Mouse (Mus musculus) liver, embryonic 16.5 days (tissue): Measurements from ENCODE around the gene Trhde. TPM values are rescaled to one million over a fixed set of nuclear protein-coding genes. Genes with fewer than 3 reads are reported as not detected.

Experiments
- ATAC-seq: fragments of 200-750 bp; cut with Nextera tagmentation; 2 replicates; pipeline ENCODE4 v1.8.0; 2017; ENCODE audit warnings: low read depth, mild to moderate bottlenecking, moderate number of reproducible peaks, moderate library complexity
- H3K27ac ChIP-seq: fragments of 300-500 bp; sonication (generic); 2 replicates; pipeline ENCODE4 v1.5.1; 2014; ENCODE audit warnings: mild to moderate bottlenecking, low read length
- H3K27me3 ChIP-seq: fragments of 300-500 bp; sonication (generic); 2 replicates; pipeline ENCODE4 v1.6.1; 2014; ENCODE audit warnings: low read depth, low read length, mixed read lengths; ENCODE audit not compliant: control insufficient read depth, insufficient read depth
- H3K36me3 ChIP-seq: fragments of 300-500 bp; sonication (generic); 2 replicates; pipeline ENCODE4 v1.6.1; 2014; ENCODE audit warnings: mild to moderate bottlenecking; ENCODE audit not compliant: control insufficient read depth, insufficient read depth
- H3K4me1 ChIP-seq: fragments of 300-500 bp; sonication (generic); 2 replicates; pipeline ENCODE4 v1.6.1; 2014; ENCODE audit warnings: low read depth, low read length, mixed read lengths; ENCODE audit not compliant: control insufficient read depth
- H3K4me2 ChIP-seq: fragments of 300-500 bp; sonication (generic); 2 replicates; pipeline ENCODE4 v1.6.1; 2014; ENCODE audit warnings: low read depth, low read length, mixed read lengths
- H3K4me3 ChIP-seq: fragments of 300-500 bp; sonication (generic); 2 replicates; pipeline ENCODE4 v1.5.1; 2014; ENCODE audit warnings: low read depth, mild to moderate bottlenecking, low read length
- H3K9ac ChIP-seq: fragments of 300-500 bp; sonication (generic); 2 replicates; pipeline ENCODE4 v1.6.1; 2014; ENCODE audit warnings: low read depth, low read length
- H3K9me3 ChIP-seq: fragments of 300-500 bp; sonication (generic); replicated peaks from 2 replicates; pipeline ENCODE4 v1.6.1; 2016; ENCODE audit warnings: low read length; ENCODE audit not compliant: control insufficient read depth
- WGBS: fragments of 180-500 bp; shearing (Covaris S2); extraction: QIAGEN DNeasy Blood & Tissue Kit; methylation state at CpG from one replicate; pipeline ENCODE4 v1.1.7; 2014; ENCODE audit not compliant: insufficient replicate concordance; 5-methylcytosine and 5-hydroxymethylcytosine counted together
- polyA plus RNA-seq: library from polyadenylated mRNA; unstranded; fragments of >200 nt; fragmentation: Nextera tagmentation; extraction: Ambion mirVana; gene quantifications from 2 replicates; pipeline ENCODE4 v1.2.1, GENCODE M21; 2015

The Trhde gene
- polyA plus RNA-seq, 1 experiment from 2014 or later = not detected

- ATAC-seq = no peak
- WGBS = 55% methylated on average over 6 of the region's 6 CpGs
Measured at GRCm38 (mm10) chr10:114671791-114672415, 130.2 kb downstream of the Trhde start.

GRCm38 (mm10) chr10:114593046-114593445, 209.1 kb downstream of the Trhde start:
- Histone ChIP-seq H3K9me3 (no peaks in the 10 kb centered on the region), H3K27ac (no peak overlapping the region), H3K9ac (no peak overlapping the region), H3K4me3 (no peak overlapping the region), H3K4me1 (no peaks in the 10 kb centered on the region), H3K36me3 (no peaks in the 10 kb centered on the region), H3K27me3 (no peaks in the 10 kb centered on the region), H3K4me2 (no peak overlapping the region)
- WGBS = 57% methylated on average over 3 of the region's 3 CpGs
- ATAC-seq = no peak

More at GRCm38 (mm10) chr10:114671791-114672415, 130.2 kb downstream of the Trhde start:
- Histone ChIP-seq H3K27me3 (no peaks in the 10 kb centered on the region), H3K4me1 (no peaks in the 10 kb centered on the region), H3K4me2 (no peak overlapping the region), H3K36me3 (no peaks in the 10 kb centered on the region), H3K4me3 (no peak overlapping the region), H3K9ac (no peak overlapping the region), H3K9me3 (no peaks in the 10 kb centered on the region), H3K27ac (no peak overlapping the region)

GRCm38 (mm10) chr10:114578926-114579325, 223.2 kb downstream of the Trhde start:
- no peaks in the 10 kb centered on the region for H3K36me3 ChIP-seq
- no peaks in the 10 kb centered on the region for H3K4me1 ChIP-seq
- no peak overlapping the region for H3K4me3 ChIP-seq
- H3K27ac ChIP-seq = no peak overlapping the region
- H3K9ac ChIP-seq = no peak overlapping the region
- WGBS = 62% methylated on average over 2 of the region's 2 CpGs
- no peaks in the 10 kb centered on the region for H3K9me3 ChIP-seq
- no peak overlapping the region for H3K4me2 ChIP-seq
- no peaks in the 10 kb centered on the region for H3K27me3 ChIP-seq
- ATAC-seq = no peak

- no peak overlapping the region for H3K4me3 ChIP-seq
- no peak overlapping the region for H3K4me2 ChIP-seq
- 74% methylated on average over 1 of the region's 1 CpGs for WGBS
- H3K36me3 ChIP-seq = no peaks in the 10 kb centered on the region
- no peak for ATAC-seq
- no peaks in the 10 kb centered on the region for H3K27me3 ChIP-seq
- H3K4me1 ChIP-seq = no peaks in the 10 kb centered on the region
- no peak overlapping the region for H3K9ac ChIP-seq
- no peaks in the 10 kb centered on the region; the same call in 1 of the 2 replicates for H3K9me3 ChIP-seq
- no peak overlapping the region for H3K27ac ChIP-seq
Measured at GRCm38 (mm10) chr10:114567891-114568290, 234.2 kb downstream of the Trhde start.

DNA sequence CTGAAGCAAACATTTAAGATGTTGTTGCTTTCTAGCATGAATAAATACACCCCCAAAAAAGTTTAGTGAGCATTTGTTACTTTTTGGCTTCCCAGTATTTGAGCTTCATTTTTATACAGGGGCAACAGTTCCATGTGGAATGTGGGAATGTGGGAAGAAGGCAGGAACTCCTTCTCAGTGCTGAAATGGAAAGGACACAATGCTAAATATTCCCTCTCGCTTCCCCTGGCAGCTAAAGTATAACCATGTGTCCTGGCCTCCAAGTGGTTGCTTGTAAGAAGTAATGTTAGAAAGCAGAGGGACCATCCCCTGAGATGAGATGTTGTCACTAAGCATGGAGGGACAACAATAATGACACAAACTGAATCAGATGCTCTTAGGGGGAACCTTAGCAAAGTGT, 292.9 kb downstream of the Trhde start:
- no peaks in the 10 kb centered on the region for H3K27me3 ChIP-seq
- no peak overlapping the region for H3K4me3 ChIP-seq
- H3K9me3 ChIP-seq = no peaks in the 10 kb centered on the region
- no peak overlapping the region for H3K4me2 ChIP-seq
- H3K36me3 ChIP-seq = no peaks in the 10 kb centered on the region
- H3K4me1 ChIP-seq = no peaks in the 10 kb centered on the region
- no peak for ATAC-seq
- H3K9ac ChIP-seq = no peak overlapping the region
- no peak overlapping the region for H3K27ac ChIP-seq
- 48% methylated on average over 1 of the region's 1 CpGs for WGBS

- Histone ChIP-seq H3K27me3 (no peaks in the 10 kb centered on the region), H3K27ac (no peak overlapping the region), H3K36me3 (no peaks in the 10 kb centered on the region), H3K4me3 (no peak overlapping the region), H3K9me3 (no peaks in the 10 kb centered on the region), H3K4me1 (no peaks in the 10 kb centered on the region), H3K9ac (no peak overlapping the region), H3K4me2 (no peak overlapping the region)
- no peak for ATAC-seq
- 67% methylated on average over 4 of the region's 4 CpGs for WGBS
Measured at GRCm38 (mm10) chr10:114488806-114489205, 313.3 kb downstream of the Trhde start.

DNA sequence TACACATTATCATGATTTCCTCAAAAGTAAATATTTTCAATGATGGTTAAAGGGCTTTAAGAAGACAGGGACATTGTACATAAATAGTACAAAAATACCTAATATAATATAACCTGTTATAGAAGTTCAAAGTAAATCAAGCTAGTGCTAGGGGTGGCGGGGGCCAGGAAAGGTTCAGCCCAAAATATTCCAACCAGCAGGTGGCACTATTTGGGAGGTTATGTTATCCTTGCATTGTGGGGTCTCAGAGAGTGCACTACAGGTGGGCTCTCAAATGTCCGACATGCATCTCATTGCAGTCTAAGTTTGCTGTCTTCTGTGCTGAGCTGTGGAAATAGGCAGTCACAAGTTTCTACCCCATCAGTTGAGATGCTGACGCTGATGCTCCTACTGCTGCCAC, 346.5 kb downstream of the Trhde start:
- 68% methylated on average over 3 of the region's 3 CpGs for WGBS

DNA sequence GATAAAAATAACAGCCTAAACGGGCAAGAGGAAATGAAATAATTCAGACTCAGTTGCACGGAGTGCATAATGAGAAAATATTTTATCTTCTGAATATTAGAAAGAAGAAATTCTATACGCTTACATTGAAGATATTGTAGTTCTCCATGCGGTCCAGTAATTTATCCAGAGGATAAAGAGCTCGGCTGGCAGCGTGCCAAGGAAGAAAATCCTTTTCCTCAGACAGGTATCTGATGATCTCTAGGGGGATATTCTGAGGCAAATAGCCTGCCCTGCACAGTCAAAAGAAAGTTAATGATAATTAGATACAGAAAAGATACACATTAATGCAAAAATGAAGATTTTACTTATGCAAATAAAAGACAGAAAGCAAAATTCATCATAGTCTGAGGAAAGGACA, 354.0 kb downstream of the Trhde start:
- no peak overlapping the region for H3K9ac ChIP-seq
- no peak overlapping the region for H3K4me2 ChIP-seq
- no peak overlapping the region for H3K27ac ChIP-seq
- 63% methylated on average over 6 of the region's 6 CpGs for WGBS
- H3K4me1 ChIP-seq = no peaks in the 10 kb centered on the region
- H3K4me3 ChIP-seq = no peak overlapping the region
- H3K9me3 ChIP-seq = no peaks in the 10 kb centered on the region
- ATAC-seq = no peak
- H3K27me3 ChIP-seq = no peaks in the 10 kb centered on the region
- H3K36me3 ChIP-seq = no peaks in the 10 kb centered on the region

More for the DNA sequence above, 346.5 kb downstream of the Trhde start:
- Histone ChIP-seq H3K27me3 (no peaks in the 10 kb centered on the region), H3K4me3 (no peak overlapping the region), H3K27ac (no peak overlapping the region), H3K36me3 (no peaks in the 10 kb centered on the region), H3K4me1 (no peaks in the 10 kb centered on the region), H3K9ac (no peak overlapping the region), H3K4me2 (no peak overlapping the region), H3K9me3 (no peaks in the 10 kb centered on the region)
- ATAC-seq = no peak

- no peak for ATAC-seq
- no peaks in the 10 kb centered on the region for H3K4me1 ChIP-seq
- no peak overlapping the region for H3K4me2 ChIP-seq
- H3K36me3 ChIP-seq = no peaks in the 10 kb centered on the region
- H3K27me3 ChIP-seq = no peaks in the 10 kb centered on the region
- 34% methylated on average over 3 of the region's 3 CpGs for WGBS
- no peaks in the 10 kb centered on the region for H3K9me3 ChIP-seq
- no peak overlapping the region for H3K9ac ChIP-seq
- H3K27ac ChIP-seq = no peak overlapping the region
- H3K4me3 ChIP-seq = no peak overlapping the region
Measured at GRCm38 (mm10) chr10:114418956-114419530, 383.1 kb downstream of the Trhde start.
